Mouse (Mus musculus) 416B (cell line): ENCODE data around the gene Tpx2.

Experiments used
- DNase-seq: peaks from one replicate; pipeline ENCODE4 v3.0.0; 2011; ENCODE audit warnings: low read depth

Gene Tpx2

DNA sequence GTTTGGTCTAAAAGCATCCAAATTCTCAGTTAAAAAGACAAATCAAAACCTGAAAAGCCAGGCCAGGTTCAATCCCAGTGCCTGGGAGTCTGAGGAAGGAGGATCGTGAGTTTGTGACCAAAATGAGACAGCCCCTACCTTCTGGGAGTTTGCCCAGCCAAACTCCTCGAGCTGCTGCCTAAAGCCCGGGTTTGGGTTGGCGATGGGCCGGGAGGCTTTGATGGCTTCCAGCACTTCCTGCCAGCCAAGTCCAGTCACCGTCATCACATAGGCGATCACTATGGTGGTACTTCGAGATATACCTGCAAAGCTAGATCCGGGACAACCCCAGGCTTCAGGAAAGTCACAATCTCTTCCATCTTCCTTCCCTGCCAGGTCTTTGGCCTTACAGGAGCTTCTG, 96.2 kb downstream of the Tpx2 start:
- no peak for DNase-seq
